In genomic region chr10:109246328-109246727, GRCm38 (mm10) we compare ENCODE assay signal across 16 mouse cellular contexts.
DNase-seq lines count a peak whose midpoint lies in the region; ATAC-seq lines count a peak whose summit lies in the region.
"Had no signal": no experiment of that assay in that cellular context is flagged by ENCODE, and none has a peak within 500 bp of the region (broad histone marks: within the 10 kb centered on the region; RNA-seq: fewer than 3 reads in every experiment).

No protein-coding gene starts in this region.

- H3K27ac ChIP-seq in forebrain, embryonic 14.5 days (ENCODE audit: low read depth, low read length) = no peak overlapping the region
- no peak overlapping the region for H3K27ac ChIP-seq in forebrain, embryonic 15.5 days (replicated peaks)
- H3K27ac ChIP-seq in midbrain, embryonic 15.5 days = no peak overlapping the region
- H3K27ac ChIP-seq: neural tube, embryonic 12.5 days had no signal

- peak; percentile 22 for DNase-seq in forebrain, embryonic 14.5 days (ENCODE audit: low spot score)
- peak; percentile 88 for DNase-seq in cerebellum, adult 11-12 months
- DNase-seq in cerebellum, postnatal 36 days = peak; percentile 83 to 87
- no peak for DNase-seq in right cerebral cortex, adult 18-20 months
- DNase-seq in embryo, embryonic 10 days (ENCODE audit: low spot score) = no peak
- DNase-seq: gastrocnemius, postnatal 36 days; kidney, adult 2 months; kidney, postnatal 36 days; right cerebral cortex, postnatal 4 days had no signal

- no peaks in the 10 kb centered on the region for H3K9me3 ChIP-seq in forebrain, embryonic 14.5 days (replicated peaks; ENCODE audit: control insufficient read depth, low read length)
- no peaks in the 10 kb centered on the region for H3K9me3 ChIP-seq in forebrain, embryonic 15.5 days
- no peaks in the 10 kb centered on the region for H3K9me3 ChIP-seq in midbrain, embryonic 15.5 days
- H3K9me3 ChIP-seq: neural tube, embryonic 12.5 days had no signal

- no peak overlapping the region for H3K4me3 ChIP-seq in forebrain, embryonic 14.5 days (ENCODE audit: low read depth, low read length)
- H3K4me3 ChIP-seq in forebrain, embryonic 15.5 days = no peak overlapping the region
- H3K4me3 ChIP-seq in midbrain, embryonic 15.5 days = no peak overlapping the region
- H3K4me3 ChIP-seq: erythroblast, embryonic 14.5 days; neural tube, embryonic 12.5 days had no signal

- no peaks in the 10 kb centered on the region for H3K4me1 ChIP-seq in forebrain, embryonic 14.5 days (ENCODE audit: control insufficient read depth, insufficient read depth, low read length)
- no peaks in the 10 kb centered on the region for H3K4me1 ChIP-seq in forebrain, embryonic 15.5 days
- H3K4me1 ChIP-seq in midbrain, embryonic 15.5 days = no peaks in the 10 kb centered on the region
- H3K4me1 ChIP-seq: neural tube, embryonic 12.5 days had no signal

- no peaks in the 10 kb centered on the region for H3K27me3 ChIP-seq in forebrain, embryonic 14.5 days (replicated peaks; ENCODE audit: control insufficient read depth, insufficient read depth, low read length)
- H3K27me3 ChIP-seq in forebrain, embryonic 15.5 days = no peaks in the 10 kb centered on the region
- H3K27me3 ChIP-seq in midbrain, embryonic 15.5 days (replicated peaks) = no peaks in the 10 kb centered on the region
- H3K27me3 ChIP-seq: neural tube, embryonic 12.5 days; Patski had no signal

- H3K4me2 ChIP-seq in forebrain, embryonic 14.5 days (ENCODE audit: low read length) = no peak overlapping the region
- H3K4me2 ChIP-seq in forebrain, embryonic 15.5 days (replicated peaks) = no peak overlapping the region
- H3K4me2 ChIP-seq in midbrain, embryonic 15.5 days = no peak overlapping the region
- H3K4me2 ChIP-seq: heart, embryonic 11.5 days; neural tube, embryonic 12.5 days had no signal

- H3K36me3 ChIP-seq in forebrain, embryonic 14.5 days (ENCODE audit: control insufficient read depth, insufficient read depth, low read length) = no peaks in the 10 kb centered on the region
- H3K36me3 ChIP-seq in forebrain, embryonic 15.5 days = no peaks in the 10 kb centered on the region
- no peaks in the 10 kb centered on the region for H3K36me3 ChIP-seq in midbrain, embryonic 15.5 days (replicated peaks)
- H3K36me3 ChIP-seq: neural tube, embryonic 12.5 days had no signal

- 59% methylated on average over 4 of the region's 4 CpGs for whole genome bisulfite sequencing in forebrain, embryonic 14.5 days
- 43% methylated on average over 4 of the region's 4 CpGs for WGBS in forebrain, embryonic 15.5 days
- 44% methylated on average over 4 of the region's 4 CpGs for WGBS in midbrain, embryonic 15.5 days

- ATAC-seq in forebrain, embryonic 14.5 days = no peak
- no peak for ATAC-seq in forebrain, embryonic 15.5 days (replicated peaks)
- ATAC-seq in midbrain, embryonic 15.5 days (replicated peaks) = peak; percentile 63; the same call in 1 of the 2 replicates
- no peak for ATAC-seq in erythroid progenitor cell, adult 5-6 weeks (replicated peaks; ENCODE audit: low FRiP score, poor library complexity, severe bottlenecking)
- ATAC-seq: Patski had no signal

- no peak overlapping the region for H3K9ac ChIP-seq in forebrain, embryonic 14.5 days (ENCODE audit: low read length)
- no peak overlapping the region for H3K9ac ChIP-seq in forebrain, embryonic 15.5 days (replicated peaks)
- no peak overlapping the region for H3K9ac ChIP-seq in midbrain, embryonic 15.5 days
- H3K9ac ChIP-seq: neural tube, embryonic 12.5 days had no signal

Comparison
In these comparisons a context has a peak if more than half of its experiments do, and no peak if none do; other contexts are left out.
1. DNase-seq: peak in forebrain, embryonic 14.5 days (single experiment), cerebellum, adult 11-12 months (single experiment) and cerebellum, postnatal 36 days (2 of 2); none in right cerebral cortex, adult 18-20 months (single experiment) and embryo, embryonic 10 days (single experiment).